Mouse (Mus musculus): ENCODE data around the gene Psmc1. TPM values are rescaled to one million over a fixed set of nuclear protein-coding genes. Genes with fewer than 3 reads are reported as not detected.

Gene Psmc1
- polyA plus RNA-seq, 1 experiment from 2014 or later: 309 TPM

DNA sequence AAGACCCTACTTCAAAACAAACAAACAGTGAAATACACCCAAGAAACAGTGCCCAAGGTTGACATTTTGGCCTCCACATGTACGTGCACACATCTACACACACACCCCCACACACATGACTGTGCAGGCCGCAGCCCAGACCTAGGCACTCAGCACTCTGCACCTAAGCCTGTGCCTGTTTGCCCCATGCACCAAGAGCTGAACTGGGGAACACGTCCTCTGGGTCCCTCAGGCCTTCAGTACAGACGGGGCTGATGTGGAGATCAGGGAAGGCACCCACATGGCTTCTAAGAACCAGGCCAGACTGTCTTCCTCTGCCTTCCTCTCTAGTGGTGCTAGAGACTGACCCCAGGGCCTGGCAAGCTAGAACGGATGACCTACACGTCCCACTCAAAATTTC, 18.6 kb downstream of the Psmc1 start:
- Histone ChIP-seq H3K36me3 (peaks cover 77% of the 10 kb centered on the region), H3K4me1 (peaks cover 35% of the 10 kb centered on the region), H3K27ac (peak overlapping the region; percentile 82), H3K4me3 (no peak overlapping the region), H3K9me3 (no peaks in the 10 kb centered on the region), H3K27me3 (ENCODE audit: insufficient read depth, poor library complexity, severe bottlenecking) (no peaks in the 10 kb centered on the region)
- 52% methylated on average over 6 of the region's 6 CpGs for WGBS
- DNase-seq (ENCODE audit: low spot score): no peak

DNA sequence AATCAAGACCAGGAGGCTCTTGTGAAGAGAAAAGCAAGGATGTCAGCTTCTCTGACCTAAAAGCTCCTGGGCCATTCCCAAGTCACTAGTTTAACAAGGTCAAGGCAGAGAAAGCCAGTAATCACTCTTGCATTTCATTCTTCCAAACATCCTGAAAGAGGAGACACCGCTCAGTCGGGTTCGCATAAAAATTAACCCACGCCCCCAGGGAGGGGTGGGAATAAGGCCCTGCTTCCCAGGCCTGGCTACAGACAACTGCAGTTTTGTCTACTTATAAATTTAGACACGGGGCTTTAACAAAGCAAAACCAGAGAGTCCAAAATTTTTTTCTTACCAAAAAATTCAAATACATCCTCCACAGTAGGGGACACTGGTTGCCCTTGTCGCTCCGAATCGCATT, 19.0 kb downstream of the Psmc1 start:
- peaks cover 35% of the 10 kb centered on the region for H3K4me1 ChIP-seq
- no peak overlapping the region for H3K4me3 ChIP-seq
- H3K9me3 ChIP-seq: no peaks in the 10 kb centered on the region
- peaks cover 77% of the 10 kb centered on the region for H3K36me3 ChIP-seq
- peak overlapping the region; percentile 82 for H3K27ac ChIP-seq
- no peak for DNase-seq (ENCODE audit: low spot score)
- WGBS: 77% methylated on average over 8 of the region's 8 CpGs
- no peaks in the 10 kb centered on the region for H3K27me3 ChIP-seq (ENCODE audit: insufficient read depth, poor library complexity, severe bottlenecking)

DNA sequence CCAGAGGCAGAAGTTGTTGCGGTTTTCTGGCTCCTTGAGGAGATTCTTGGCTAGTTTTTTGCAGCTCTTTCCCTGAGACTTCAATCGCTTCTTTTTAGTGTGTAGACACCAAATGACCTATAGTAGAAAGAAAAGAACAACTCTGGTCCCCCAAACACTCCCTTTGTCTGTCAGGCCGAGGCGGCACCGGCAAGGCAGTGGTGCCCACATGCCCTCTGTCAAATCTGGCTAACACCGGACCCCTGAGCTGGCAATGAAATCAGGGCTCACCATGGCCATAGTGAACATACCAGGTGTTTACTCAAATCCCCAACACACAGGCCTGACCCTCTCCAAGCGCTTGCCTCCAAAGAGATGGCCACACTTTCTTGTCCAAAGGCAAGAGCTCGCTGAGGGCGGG, 21.2 kb downstream of the Psmc1 start:
- WGBS: 90% methylated on average over 9 of the region's 9 CpGs
- no peaks in the 10 kb centered on the region for H3K9me3 ChIP-seq
- DNase-seq (ENCODE audit: low spot score): no peak
- no peaks in the 10 kb centered on the region for H3K27me3 ChIP-seq (ENCODE audit: insufficient read depth, poor library complexity, severe bottlenecking)
- H3K4me1 ChIP-seq: peaks cover 29% of the 10 kb centered on the region
- H3K36me3 ChIP-seq: peaks cover 73% of the 10 kb centered on the region
- no peak overlapping the region for H3K4me3 ChIP-seq
- H3K27ac ChIP-seq: no peak overlapping the region

DNA sequence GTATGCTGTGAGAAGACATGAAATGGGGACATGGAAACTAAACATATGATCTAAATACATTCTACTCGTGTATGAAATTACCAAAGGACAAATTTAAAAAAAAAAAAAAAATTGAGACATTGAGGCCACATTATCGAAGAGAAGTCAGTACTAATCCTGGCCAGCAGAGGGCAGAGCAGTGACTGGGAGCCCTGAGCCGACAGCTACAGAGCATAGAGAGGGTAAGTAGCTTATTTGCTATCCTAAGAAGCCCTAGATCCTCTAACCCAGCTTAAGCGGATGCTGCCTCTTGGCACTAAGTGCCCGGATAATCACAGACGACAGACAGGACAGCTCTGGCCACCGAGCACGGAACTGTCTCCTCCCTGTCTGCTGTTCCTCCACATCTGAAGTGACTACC, 21.7 kb downstream of the Psmc1 start:
- no peak overlapping the region for H3K27ac ChIP-seq
- H3K9me3 ChIP-seq: no peaks in the 10 kb centered on the region
- peaks cover 73% of the 10 kb centered on the region for H3K36me3 ChIP-seq
- H3K4me3 ChIP-seq: no peak overlapping the region
- WGBS: 42% methylated on average over 8 of the region's 8 CpGs
- no peaks in the 10 kb centered on the region for H3K27me3 ChIP-seq (ENCODE audit: insufficient read depth, poor library complexity, severe bottlenecking)
- DNase-seq (ENCODE audit: low spot score): no peak
- peaks cover 26% of the 10 kb centered on the region for H3K4me1 ChIP-seq

DNA sequence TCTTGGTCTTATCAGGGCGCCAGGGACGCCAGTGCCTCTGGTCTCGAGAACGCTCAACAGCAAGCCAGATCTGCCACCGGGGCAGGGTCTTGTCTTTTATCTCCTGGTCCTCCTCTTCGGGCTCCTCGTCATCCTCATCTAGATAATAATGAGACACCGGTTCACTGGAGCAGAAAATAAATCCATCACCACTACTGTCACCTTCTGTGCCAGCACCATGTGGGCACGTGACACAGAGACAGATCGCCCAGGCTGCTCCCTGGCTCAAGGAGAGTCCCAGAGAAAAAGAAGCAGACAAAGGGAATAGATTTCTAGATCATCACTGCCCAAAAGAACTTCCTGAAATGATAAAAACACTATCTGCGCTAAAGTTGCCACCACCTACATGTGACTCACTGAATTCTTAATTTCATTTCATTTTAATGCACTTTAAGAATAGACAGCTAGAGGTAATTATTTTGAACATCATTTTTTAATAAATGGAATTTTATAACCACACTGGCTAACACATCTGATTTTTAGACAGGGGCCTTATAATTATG, 24.5 kb downstream of the Psmc1 start:
- Histone ChIP-seq H3K4me1 (peaks cover under 1% of the 10 kb centered on the region; the same call in 1 of the 2 replicates), H3K27me3 (ENCODE audit: insufficient read depth, poor library complexity, severe bottlenecking) (no peaks in the 10 kb centered on the region), H3K9me3 (no peaks in the 10 kb centered on the region), H3K4me3 (no peak overlapping the region), H3K27ac (no peak overlapping the region), H3K36me3 (peaks cover 90% of the 10 kb centered on the region)
- no peak for DNase-seq (ENCODE audit: low spot score)
- 77% methylated on average over 11 of the region's 11 CpGs for WGBS

DNA sequence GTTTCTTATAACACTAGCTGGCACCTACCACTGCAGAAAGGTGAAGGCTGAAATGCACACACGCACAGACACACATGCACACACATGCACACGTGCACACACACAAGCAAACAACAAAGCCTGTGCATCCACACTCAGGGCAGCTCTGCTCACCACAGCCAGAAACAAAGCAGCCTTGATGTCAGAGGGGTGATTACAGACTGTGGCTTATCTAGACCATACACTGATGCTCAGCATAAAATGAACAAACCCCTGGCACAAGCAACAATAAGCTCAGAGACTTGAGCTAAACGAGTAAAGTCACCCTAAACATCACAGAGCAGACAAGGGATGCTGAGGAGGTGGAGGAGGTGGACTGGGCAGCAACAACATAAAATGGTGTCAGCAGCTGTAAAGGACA, 25.2 kb downstream of the Psmc1 start:
- Histone ChIP-seq H3K27ac (no peak overlapping the region), H3K27me3 (ENCODE audit: insufficient read depth, poor library complexity, severe bottlenecking) (no peaks in the 10 kb centered on the region), H3K36me3 (peaks cover 90% of the 10 kb centered on the region), H3K4me3 (no peak overlapping the region), H3K9me3 (no peaks in the 10 kb centered on the region), H3K4me1 (no peaks in the 10 kb centered on the region)
- WGBS: 82% methylated on average over 3 of the region's 3 CpGs
- no peak for DNase-seq (ENCODE audit: low spot score)

DNA sequence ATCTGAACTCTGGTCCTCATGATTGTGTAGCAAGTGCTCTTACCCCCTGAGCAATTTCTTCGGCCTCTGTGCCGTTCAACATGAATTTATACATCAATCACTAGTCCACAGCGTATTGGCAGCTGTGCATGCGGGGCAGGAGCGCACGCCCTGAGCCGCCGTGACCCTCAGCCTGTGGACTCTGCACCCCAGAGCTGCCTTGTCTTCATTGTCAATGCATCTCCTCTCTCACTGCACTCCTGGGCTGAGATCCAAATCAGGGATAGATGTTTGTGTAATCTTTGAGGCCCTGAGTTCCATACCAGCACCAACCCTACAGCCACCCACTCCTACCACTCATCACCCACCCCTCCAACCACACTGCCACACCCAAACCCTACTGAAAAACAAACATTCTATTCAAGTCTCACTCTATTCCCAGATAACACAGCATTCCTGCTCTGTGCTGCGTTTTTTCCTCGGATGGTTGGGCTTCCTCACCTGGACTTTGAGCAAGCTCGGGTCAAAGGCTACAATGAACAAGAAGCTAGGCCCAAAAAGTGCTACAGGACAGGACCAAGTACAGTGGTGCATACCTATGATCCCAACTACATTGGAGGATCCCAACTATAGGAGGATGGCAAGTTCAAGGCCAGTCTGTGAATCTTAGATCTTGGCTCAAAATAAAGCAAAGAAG, 33.0 kb downstream of the Psmc1 start:
- no peaks in the 10 kb centered on the region for H3K27me3 ChIP-seq (ENCODE audit: insufficient read depth, poor library complexity, severe bottlenecking)
- H3K9me3 ChIP-seq: no peaks in the 10 kb centered on the region
- no peak overlapping the region for H3K4me3 ChIP-seq
- 91% methylated on average over 11 of the region's 11 CpGs for WGBS
- H3K27ac ChIP-seq: no peak overlapping the region
- no peak for DNase-seq (ENCODE audit: low spot score)
- no peaks in the 10 kb centered on the region for H3K4me1 ChIP-seq
- peaks cover 95% of the 10 kb centered on the region for H3K36me3 ChIP-seq

DNA sequence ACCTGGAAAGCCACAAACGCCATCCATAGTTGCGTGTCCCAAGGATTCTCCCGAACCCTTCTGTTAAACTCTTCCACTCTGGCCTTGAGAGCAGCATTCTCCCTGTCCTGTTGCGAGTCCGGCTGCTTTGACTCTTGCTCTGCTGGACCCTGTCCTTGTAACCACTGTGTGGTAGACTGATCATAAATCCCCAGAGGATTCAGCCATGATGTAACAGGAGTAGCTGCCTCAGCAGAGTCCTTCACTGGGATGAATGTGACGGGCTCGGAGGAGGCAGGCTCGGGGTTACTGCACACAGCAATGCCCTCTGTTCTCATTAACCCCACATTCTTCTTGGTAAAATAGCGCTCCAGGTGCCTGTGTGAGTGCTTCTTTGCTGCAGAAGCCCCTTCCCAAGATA, 33.8 kb downstream of the Psmc1 start:
- H3K4me3 ChIP-seq: no peak overlapping the region
- DNase-seq (ENCODE audit: low spot score): no peak
- 90% methylated on average over 9 of the region's 9 CpGs for WGBS
- H3K9me3 ChIP-seq: no peaks in the 10 kb centered on the region
- H3K27me3 ChIP-seq (ENCODE audit: insufficient read depth, poor library complexity, severe bottlenecking): no peaks in the 10 kb centered on the region
- no peak overlapping the region for H3K27ac ChIP-seq
- H3K36me3 ChIP-seq: peaks cover 95% of the 10 kb centered on the region
- H3K4me1 ChIP-seq: no peaks in the 10 kb centered on the region

DNA sequence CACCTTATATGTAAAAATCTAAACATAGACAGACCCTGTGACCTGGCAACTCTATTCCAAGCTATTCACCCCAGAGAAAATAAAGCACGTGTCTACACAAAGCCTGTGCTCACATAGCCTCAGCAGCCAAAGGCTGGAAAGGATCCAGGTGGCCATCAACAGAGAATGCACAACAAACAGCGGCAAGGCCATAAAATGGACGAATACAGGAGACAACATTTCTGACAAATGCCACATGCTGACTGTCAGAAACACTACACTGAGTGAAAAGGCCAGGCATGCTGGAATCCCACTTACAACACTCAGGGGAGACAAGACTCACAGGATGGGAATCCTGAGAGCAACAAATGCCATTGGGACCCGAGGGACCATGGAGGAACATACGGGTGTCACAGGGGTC, 34.3 kb downstream of the Psmc1 start:
- 86% methylated on average over 5 of the region's 5 CpGs for WGBS
- Histone ChIP-seq H3K27ac (no peak overlapping the region), H3K9me3 (no peaks in the 10 kb centered on the region), H3K4me3 (no peak overlapping the region), H3K27me3 (ENCODE audit: insufficient read depth, poor library complexity, severe bottlenecking) (no peaks in the 10 kb centered on the region), H3K36me3 (peaks cover 95% of the 10 kb centered on the region), H3K4me1 (no peaks in the 10 kb centered on the region)
- DNase-seq (ENCODE audit: low spot score): no peak

DNA sequence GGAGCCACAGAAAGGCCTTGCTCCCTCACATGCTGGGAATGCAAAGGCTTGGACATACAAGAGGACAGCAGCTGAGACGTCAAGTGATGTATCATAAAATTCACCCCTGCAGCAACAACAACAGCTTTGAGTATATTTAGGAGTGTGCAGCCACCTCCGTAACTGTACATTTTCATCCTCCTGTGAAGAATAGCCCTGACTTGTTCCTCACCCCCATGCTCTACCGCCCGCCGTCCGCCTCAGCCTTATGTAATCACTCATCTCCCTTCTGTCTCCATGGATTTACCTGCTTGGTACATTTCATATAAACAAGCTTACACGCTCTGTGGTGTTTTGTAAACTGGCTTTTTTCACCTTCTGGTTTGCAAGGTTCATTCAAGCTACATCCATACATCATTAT, 42.5 kb downstream of the Psmc1 start:
- DNase-seq (ENCODE audit: low spot score): no peak
- no peak overlapping the region for H3K27ac ChIP-seq
- peaks cover 34% of the 10 kb centered on the region for H3K36me3 ChIP-seq
- no peaks in the 10 kb centered on the region for H3K4me1 ChIP-seq
- no peaks in the 10 kb centered on the region for H3K27me3 ChIP-seq (ENCODE audit: insufficient read depth, poor library complexity, severe bottlenecking)
- H3K4me3 ChIP-seq: no peak overlapping the region
- 87% methylated on average over 7 of the region's 7 CpGs for WGBS
- no peaks in the 10 kb centered on the region for H3K9me3 ChIP-seq

DNA sequence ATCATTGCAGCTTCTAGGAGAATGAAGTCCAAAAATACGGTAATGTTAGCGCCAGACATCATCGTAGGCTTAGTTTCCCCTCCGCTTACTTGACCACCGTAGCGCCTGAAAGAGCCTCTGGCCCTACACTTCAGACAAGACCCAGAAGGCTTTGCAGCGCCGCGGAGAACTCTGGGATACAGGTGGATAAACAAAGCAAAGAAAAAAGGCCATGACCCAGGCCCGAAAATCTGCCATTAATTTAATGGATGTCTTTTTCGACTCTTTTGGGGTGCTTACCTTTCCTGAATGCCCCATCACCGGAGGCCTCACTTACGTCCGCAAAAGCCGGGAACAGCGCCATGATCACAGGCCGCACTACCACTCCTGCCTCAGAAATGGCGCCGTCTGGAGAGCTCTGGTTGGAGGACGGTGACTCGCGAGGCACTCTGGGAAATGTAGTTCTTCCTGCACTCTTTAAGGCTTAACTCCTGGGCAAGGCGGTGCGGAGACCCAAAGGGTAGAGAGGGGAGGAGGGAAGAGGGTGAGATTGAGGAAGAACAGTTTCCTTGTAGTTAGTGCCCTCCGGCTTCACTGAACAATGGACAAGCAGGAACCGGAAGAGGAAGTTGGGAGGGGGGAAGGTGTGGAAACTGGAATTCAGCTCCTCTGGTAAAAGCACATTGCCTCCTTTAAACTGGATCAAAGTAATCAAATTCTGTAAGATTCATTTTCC, 49.5 kb downstream of the Psmc1 start, which contains the start of gene Nrde2:
Nrde2 (minus strand) TSS at position 393 of the 715 bp plus-strand sequence.
- Histone ChIP-seq H3K9me3 (no peaks in the 10 kb centered on the region), H3K27me3 (ENCODE audit: insufficient read depth, poor library complexity, severe bottlenecking) (no peaks in the 10 kb centered on the region), H3K27ac (peak within 1 kb of the TSS; percentile 94), H3K4me3 (peak within 1 kb of the TSS; percentile 68), H3K36me3 (no peaks in the 10 kb centered on the region), H3K4me1 (peaks cover 7% of the 10 kb centered on the region; the same call in 1 of the 2 replicates)
- peak; percentile 97 for DNase-seq (ENCODE audit: low spot score)
- WGBS: under 1% methylated on average over 26 of the region's 26 CpGs

DNA sequence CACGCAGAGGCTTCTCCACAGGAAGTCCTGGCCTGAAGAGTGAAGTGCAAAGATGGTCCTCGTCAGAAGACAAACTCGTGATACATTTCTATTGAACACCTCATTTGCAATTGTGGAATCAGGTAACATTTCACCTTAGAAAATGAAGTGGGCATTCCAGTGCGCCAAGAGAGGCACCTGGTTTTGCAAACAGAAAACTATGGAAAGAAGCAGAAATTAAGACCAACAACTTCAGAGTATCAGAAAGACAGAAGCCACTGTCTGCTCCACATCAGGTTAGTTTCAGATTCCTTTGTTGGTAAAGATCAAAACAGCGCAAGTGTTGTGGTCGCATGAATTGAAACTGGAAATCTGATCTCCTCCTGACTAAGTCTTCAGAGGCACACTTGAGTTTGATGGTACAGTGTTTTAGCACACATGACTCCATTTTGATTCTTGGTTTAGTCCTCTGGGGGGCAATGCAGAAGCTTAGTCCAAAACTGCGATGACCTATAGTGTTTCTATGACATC, 55.1 kb downstream of the Psmc1 start:
- WGBS: 72% methylated on average over 7 of the region's 7 CpGs
- peaks cover 12% of the 10 kb centered on the region for H3K4me1 ChIP-seq
- H3K36me3 ChIP-seq: no peaks in the 10 kb centered on the region
- H3K9me3 ChIP-seq: no peaks in the 10 kb centered on the region
- DNase-seq (ENCODE audit: low spot score): no peak
- no peaks in the 10 kb centered on the region for H3K27me3 ChIP-seq (ENCODE audit: insufficient read depth, poor library complexity, severe bottlenecking)
- H3K4me3 ChIP-seq: no peak overlapping the region
- H3K27ac ChIP-seq: no peak overlapping the region

DNA sequence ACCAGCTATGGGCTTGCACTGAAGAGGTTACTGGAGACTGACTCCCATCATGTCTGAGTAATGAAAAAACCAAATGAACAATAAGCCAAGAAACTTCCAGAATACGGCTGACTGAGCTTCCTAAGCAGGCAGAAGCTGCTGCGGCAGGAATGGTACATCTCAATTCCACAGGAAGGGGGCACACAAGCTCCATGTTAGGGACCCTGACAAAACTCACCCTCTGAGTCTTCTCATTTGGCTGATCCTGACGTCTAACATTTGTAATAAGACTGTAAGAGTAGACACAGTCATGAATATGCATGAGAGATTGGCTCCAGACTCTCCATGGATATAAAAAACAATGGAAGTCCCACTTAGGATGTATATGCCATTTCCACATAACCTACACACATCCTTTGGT, 56.2 kb downstream of the Psmc1 start:
- WGBS: 27% methylated on average over 3 of the region's 3 CpGs
- peaks cover 12% of the 10 kb centered on the region for H3K4me1 ChIP-seq
- no peaks in the 10 kb centered on the region for H3K36me3 ChIP-seq
- H3K27ac ChIP-seq: no peak overlapping the region
- H3K9me3 ChIP-seq: no peaks in the 10 kb centered on the region
- DNase-seq (ENCODE audit: low spot score): no peak
- H3K4me3 ChIP-seq: no peak overlapping the region
- H3K27me3 ChIP-seq (ENCODE audit: insufficient read depth, poor library complexity, severe bottlenecking): no peaks in the 10 kb centered on the region

Measured in heart, embryonic 10.5 days (tissue).